Mouse (Mus musculus) cerebellum, adult 2 months (tissue): ENCODE measurements around the gene R3hdm2. TPM values are rescaled to one million over a fixed set of nuclear protein-coding genes. Genes with fewer than 3 reads are reported as not detected.

Experiments
- DNase-seq, 2 experiments: peaks; one replicate each; pipeline ENCODE4 v3.0.0; 2021
- H3K27ac ChIP-seq: fragments of 200-500 bp; 2 replicates; pipeline ENCODE4 v1.5.1; 2012; ENCODE audit warnings: low read length, control low read depth, inconsistent platforms; ENCODE audit not compliant: insufficient read depth
- H3K27me3 ChIP-seq: fragments of 200-500 bp; 2 replicates; pipeline ENCODE4 v1.6.1; 2012; ENCODE audit warnings: inconsistent platforms, mild to moderate bottlenecking, low read length, moderate library complexity; ENCODE audit not compliant: control insufficient read depth, insufficient read depth
- H3K4me1 ChIP-seq: fragments of 200-500 bp; 2 replicates; pipeline ENCODE4 v1.6.1; 2011; ENCODE audit warnings: low read length; ENCODE audit not compliant: control insufficient read depth, insufficient read depth
- H3K4me3 ChIP-seq: fragments of 200-500 bp; replicated peaks from 2 replicates; pipeline ENCODE3; 2011; ENCODE audit warnings: mild to moderate bottlenecking, low read depth, low read length, control low read depth; ENCODE audit not compliant: insufficient read depth
- CTCF ChIP-seq: fragments of 200-500 bp; IDR thresholded peaks from 2 replicates; pipeline ENCODE4 v1.5.1; 2011; ENCODE audit warnings: low read depth, mild to moderate bottlenecking, control low read depth, low read length, moderate library complexity, borderline replicate concordance; ENCODE audit not compliant: insufficient read depth
- POLR2A ChIP-seq: fragments of 200-500 bp; IDR thresholded peaks from 2 replicates; pipeline ENCODE4 v1.6.1; 2011; ENCODE audit warnings: low read length, control low read depth, borderline replicate concordance; ENCODE audit not compliant: insufficient read depth
- WGBS: fragments of 180-500 bp; shearing (Covaris S2); methylation state at CpG from one replicate; pipeline ENCODE4 v1.1.7; 2018; 5-methylcytosine and 5-hydroxymethylcytosine counted together
- polyA plus RNA-seq: library from polyadenylated mRNA; depleted of rRNA; stranded (reverse); fragments of >200 nt; gene quantifications from 2 replicates; pipeline ENCODE4 v1.2.3, GENCODE M21; 2012

The R3hdm2 gene
- polyA plus RNA-seq, 1 experiment = 137 TPM

GRCm38 (mm10) chr10:127429538-127429937 lies 49.4 kb downstream of the R3hdm2 start:
- no peak for DNase-seq
- TF ChIP-seq CTCF (no peak), POLR2A (no peak)
- Histone ChIP-seq H3K27me3 (no peaks in the 10 kb centered on the region), H3K27ac (no peak overlapping the region), H3K4me3 (no peak overlapping the region), H3K4me1 (peaks cover 16% of the 10 kb centered on the region; the same call in 1 of the 2 replicates)
- WGBS = 56% methylated on average over 1 of the region's 1 CpGs

DNA sequence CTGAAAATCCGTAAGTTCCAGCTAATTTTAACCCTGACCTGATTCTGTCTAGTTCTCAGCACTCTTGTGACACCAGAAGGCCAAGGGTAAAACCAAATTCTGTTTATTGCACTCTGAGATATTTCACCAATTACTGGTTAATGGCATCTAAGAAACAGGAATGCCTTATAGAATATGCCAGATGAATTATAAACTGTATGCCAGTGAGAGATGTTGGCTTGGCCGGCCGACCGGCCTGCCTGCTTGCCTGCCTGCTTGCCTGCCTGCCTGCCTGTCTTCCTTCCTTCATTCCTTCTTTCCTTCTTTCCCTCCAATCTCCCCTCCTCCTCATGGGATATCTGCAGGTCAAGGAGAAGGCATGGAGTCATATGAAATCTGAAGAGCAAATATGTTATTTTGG lies 52.3 kb downstream of the R3hdm2 start:
- WGBS = 82% methylated on average over 4 of the region's 4 CpGs
- peaks cover 7% of the 10 kb centered on the region; the same call in 1 of the 2 replicates for H3K4me1 ChIP-seq
- TF ChIP-seq POLR2A (no peak), CTCF (no peak)

DNA sequence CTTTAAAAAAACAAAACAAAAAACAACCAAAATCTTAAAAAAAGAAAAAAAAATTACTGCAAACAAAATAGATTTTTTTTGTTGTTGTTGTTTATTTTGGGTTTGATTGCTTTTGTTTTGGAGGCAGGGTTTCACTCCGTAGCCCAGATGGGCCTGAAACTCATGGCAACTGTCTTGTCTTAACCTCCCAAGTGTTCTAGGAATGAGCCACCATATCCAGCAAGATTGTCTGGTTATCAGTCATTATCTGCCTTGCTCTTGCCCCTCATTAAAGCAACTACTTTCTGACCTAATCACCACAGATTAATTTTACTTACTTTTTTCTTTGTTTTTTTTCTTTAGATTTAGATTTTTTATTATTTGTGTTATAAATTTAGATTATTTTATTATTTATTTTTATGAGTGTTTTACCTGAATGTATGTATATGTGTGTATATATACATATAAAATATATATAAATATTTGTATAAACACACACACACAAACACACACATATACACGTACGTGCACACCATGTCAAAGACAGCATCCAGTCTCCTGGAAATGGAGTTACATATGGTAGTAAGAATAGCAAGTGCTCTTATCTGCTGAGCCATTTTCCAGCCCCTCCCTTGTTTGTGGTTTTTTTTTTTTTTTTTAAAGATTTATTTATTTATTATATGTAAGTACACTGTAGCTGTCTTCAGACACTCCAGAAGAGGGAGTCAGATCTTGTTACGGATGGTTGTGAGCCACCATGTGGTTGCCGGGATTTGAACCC lies 57.4 kb downstream of the R3hdm2 start:
- no peak for TF ChIP-seq CTCF
- no peak for TF ChIP-seq POLR2A
- no peak overlapping the region for H3K27ac ChIP-seq
- H3K4me1 ChIP-seq = peaks cover 8% of the 10 kb centered on the region
- no peak for DNase-seq
- H3K4me3 ChIP-seq = no peak overlapping the region
- no peaks in the 10 kb centered on the region for H3K27me3 ChIP-seq
- 94% methylated on average over 5 of the region's 5 CpGs for WGBS

More for the DNA sequence above, 52.3 kb downstream of the R3hdm2 start:
- DNase-seq = no peak
- Histone ChIP-seq H3K27me3 (no peaks in the 10 kb centered on the region), H3K4me3 (no peak overlapping the region), H3K27ac (no peak overlapping the region)

DNA sequence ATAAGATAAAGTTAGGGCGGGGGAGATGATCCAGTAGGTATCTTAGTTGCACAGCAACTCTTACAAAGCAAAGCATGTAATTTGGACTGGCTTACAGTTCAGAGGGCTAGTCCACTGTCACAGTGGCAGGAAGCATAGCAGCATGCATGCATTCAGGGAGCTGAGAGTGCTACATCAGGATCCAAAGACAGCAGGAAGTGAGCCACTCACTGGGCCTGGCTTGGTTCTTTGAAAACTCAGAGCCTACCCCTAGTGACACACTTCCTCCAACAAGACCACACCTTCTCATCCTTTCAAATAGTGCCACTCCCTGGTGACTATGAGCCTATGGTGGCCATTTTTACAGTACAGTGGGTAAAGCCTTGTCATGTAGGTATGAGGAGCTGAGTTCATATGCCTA lies 73.6 kb downstream of the R3hdm2 start:
- no peak for DNase-seq
- Histone ChIP-seq H3K27me3 (no peaks in the 10 kb centered on the region), H3K27ac (no peak overlapping the region), H3K4me1 (no peaks in the 10 kb centered on the region), H3K4me3 (no peak overlapping the region)
- TF ChIP-seq CTCF = no peak
- no peak for TF ChIP-seq POLR2A
- WGBS = 88% methylated on average over 1 of the region's 1 CpGs

DNA sequence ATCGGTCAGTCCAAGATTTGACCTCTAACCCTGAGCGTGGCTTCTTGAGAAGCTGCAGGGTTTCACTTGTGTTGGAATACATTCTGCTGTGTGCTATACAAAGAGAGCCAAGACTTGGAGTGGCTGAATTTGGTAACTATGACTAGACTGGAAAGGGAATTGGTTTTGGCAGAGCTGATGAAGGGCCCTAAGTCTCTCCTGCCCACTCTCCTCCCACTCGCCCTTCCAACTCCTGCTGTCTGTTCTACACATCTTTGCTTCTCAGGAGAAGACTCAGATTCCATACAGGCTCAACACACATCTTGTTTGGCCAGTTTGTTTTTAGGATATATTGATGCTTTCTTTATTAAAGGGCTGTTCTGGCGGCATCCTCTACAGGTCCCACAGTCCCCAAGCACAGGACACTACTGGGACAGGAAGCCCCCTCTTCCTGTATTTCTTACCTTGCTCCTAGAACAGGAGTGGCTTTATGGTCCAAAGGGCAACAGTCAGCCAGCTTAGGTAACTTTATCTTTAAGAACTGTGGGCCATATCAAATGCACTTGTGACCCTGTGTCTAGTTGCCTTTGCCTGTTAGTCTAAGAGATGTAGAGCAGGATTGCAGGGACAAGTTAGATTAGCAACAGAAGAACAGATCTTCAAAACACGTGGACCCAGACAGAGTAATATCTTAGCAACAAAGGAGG lies 82.4 kb downstream of the R3hdm2 start:
- H3K4me1 ChIP-seq = no peaks in the 10 kb centered on the region
- WGBS = 61% methylated on average over 5 of the region's 5 CpGs
- no peak for DNase-seq
- no peaks in the 10 kb centered on the region for H3K27me3 ChIP-seq
- TF ChIP-seq CTCF = no peak
- no peak for TF ChIP-seq POLR2A
- H3K27ac ChIP-seq = no peak overlapping the region
- no peak overlapping the region for H3K4me3 ChIP-seq

GRCm38 (mm10) chr10:127471281-127471988 lies 91.3 kb downstream of the R3hdm2 start:
- TF ChIP-seq POLR2A (no peak), CTCF (no peak)
- no peak overlapping the region for H3K4me3 ChIP-seq
- no peak for DNase-seq
- 54% methylated on average over 15 of the region's 15 CpGs for WGBS
- H3K27ac ChIP-seq = no peak overlapping the region
- no peaks in the 10 kb centered on the region for H3K27me3 ChIP-seq
- H3K4me1 ChIP-seq = no peaks in the 10 kb centered on the region

- H3K4me3 ChIP-seq = no peak overlapping the region
- TF ChIP-seq POLR2A = no peak
- TF ChIP-seq CTCF = no peak
- WGBS = 82% methylated on average over 9 of the region's 9 CpGs
- DNase-seq = no peak
- no peaks in the 10 kb centered on the region for H3K27me3 ChIP-seq
- no peak overlapping the region for H3K27ac ChIP-seq
- no peaks in the 10 kb centered on the region for H3K4me1 ChIP-seq
Measured at GRCm38 (mm10) chr10:127472722-127473121, 92.6 kb downstream of the R3hdm2 start.
